Mouse (Mus musculus): Measurements from ENCODE around the gene Vps8. TPM values are rescaled to one million over a fixed set of nuclear protein-coding genes. Genes with fewer than 3 reads are reported as not detected.

The Vps8 gene
- polyA plus RNA-seq, 2 experiments from 2014 or later = 11.7 to 21.9 TPM

GRCm38 (mm10) chr16:21553506-21553905, 130.6 kb downstream of the Vps8 start:
- no peak for ATAC-seq

- no peak for ATAC-seq
These were observed 139.8 kb downstream of the Vps8 start for GRCm38 (mm10) chr16:21562625-21563300.

DNA sequence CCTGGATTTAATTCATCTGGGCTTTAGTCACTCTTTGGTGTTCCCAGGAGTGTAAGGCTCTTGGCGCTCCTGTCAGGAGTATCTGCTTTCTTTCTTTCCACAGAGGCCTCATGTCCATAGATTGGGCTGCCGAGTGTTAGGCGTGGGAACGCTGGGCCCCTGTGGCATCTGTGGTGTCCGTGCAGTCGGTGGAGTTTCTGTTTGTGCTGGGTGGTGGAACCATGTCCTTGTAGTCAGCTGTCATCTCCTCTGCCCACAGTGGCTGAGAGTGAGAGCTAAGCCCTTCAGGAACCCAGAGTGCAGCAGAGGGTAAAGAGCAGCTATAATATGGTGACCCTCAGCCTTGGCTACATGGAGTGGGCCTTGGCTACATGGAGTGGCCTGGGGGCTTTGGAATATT, 140.4 kb downstream of the Vps8 start:
- no peak for ATAC-seq

- no peak for ATAC-seq
These were observed 144.2 kb downstream of the Vps8 start for GRCm38 (mm10) chr16:21567093-21567492.

DNA sequence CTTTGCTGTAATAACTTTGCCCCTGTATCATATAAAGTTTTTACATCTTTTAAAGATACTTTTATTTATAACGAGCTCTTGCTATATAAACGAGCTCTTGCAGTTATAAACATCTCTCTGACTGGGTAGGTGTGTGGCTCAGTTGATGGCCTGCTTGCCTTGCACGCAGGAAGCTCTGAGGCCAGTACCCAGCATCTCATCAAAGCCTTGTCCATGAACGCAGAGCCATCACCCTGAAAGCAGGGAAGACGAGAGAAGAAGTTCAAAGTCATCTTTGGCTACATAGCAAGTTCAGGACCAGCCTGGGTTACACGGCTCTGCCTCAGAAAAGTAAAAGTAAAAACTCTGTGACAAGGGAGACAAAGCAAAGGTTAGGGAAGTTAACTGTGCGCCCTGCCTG, 147.0 kb downstream of the Vps8 start:
- ATAC-seq = no peak

GRCm38 (mm10) chr16:21570786-21571185, 147.9 kb downstream of the Vps8 start:
- no peak for ATAC-seq

DNA sequence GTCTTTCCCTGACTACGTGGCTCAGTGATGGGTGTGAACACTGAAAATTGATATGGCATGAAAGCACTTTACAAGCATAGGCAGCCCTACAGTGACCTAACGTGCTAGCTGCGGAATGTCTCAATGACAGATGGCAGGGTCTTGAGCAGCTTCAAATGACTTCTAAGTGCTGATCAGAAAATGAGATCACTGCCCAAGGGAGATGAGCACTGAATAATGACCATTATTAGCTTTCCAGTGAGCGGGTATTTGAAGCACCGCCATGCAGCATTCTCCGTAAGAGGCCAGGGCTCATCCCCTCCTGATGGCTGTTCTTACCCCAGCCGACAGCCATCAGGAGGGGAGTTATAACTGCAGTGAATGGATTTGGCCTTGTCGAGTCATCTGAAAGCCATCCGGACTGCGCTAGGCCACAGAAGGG, 153.1 kb downstream of the Vps8 start:
- no peak for ATAC-seq

DNA sequence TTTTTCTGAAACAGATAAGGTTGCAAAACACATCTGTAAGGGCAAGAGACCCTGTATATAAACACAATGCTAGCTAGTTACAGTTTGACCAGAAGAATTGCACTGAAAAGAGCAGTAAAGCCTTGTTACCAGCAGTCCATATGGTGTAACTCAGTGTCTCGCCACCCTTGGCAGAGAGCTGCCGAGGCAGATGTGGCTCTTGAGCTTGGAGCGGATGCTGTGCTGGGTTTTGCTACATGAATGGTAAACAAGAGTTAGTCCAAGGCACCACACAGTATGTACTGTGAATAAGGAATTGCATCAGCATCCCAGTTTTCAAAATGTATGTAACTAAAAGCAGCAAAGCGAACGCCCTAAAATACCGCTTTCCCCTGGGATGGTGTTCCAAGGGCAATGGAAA, 166.2 kb downstream of the Vps8 start:
- no peak for ATAC-seq

- ATAC-seq = peak; percentile 96
These were observed 167.9 kb downstream of the Vps8 start for GRCm38 (mm10) chr16:21590806-21591205.

DNA sequence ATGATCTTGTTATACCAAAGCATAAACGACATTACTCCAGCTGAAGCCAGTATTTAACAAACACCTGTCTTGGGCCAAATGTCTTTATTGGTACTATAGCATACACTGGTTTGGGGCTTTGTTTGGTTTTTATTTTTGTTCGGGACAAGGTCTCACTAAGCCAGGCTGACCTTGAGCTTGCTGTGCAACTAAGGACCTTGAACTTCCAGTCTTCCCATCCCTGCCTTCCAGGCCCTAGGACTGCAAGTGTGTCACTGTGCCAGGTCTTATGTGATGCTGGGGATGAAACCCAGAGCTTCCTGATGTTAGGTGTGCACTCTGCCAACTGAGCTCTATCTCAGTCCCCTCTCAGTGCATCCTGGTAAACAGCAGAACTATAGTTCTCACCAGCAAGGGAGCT, 168.6 kb downstream of the Vps8 start:
- no peak for ATAC-seq

GRCm38 (mm10) chr16:21595539-21595938, 172.6 kb downstream of the Vps8 start:
- no peak for ATAC-seq

- no peak for ATAC-seq
These were observed 181.4 kb downstream of the Vps8 start for GRCm38 (mm10) chr16:21604354-21604753.

DNA sequence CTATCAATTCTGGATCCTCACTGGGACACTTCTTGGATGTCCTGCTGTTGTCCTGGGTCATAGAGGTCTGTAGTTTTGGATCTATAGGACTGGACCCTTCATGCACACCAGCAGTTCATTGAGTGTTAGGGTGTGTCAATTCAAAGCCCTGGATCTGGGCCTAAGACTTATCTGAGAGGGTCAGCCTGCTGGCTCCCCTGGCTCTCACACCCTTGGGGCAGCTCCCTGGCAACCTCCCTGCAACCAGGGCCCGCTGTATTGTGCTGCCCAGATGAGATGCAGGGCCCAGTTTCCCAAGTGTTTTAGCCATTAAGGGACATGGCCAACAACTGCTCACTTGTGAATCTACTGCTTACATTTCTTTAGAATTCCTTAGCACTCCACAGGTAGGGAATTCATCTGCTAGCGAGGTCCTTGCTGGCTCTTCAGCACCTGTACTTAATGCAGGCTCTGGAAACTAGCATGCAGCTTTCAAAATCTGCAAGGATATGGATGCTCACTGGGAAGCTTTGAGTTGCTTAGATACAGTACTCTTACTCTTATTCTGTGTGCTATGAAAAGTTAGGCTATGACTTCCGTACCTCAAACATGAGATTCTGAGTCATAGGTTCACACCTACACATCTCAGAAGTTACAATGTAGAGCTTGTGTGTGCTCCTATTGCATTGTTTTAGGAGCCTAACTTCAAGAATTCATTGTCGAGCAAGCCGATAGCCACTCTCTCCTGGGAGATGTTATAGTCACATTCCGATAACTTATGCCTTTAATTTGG, 183.5 kb downstream of the Vps8 start:
- ATAC-seq = no peak

DNA sequence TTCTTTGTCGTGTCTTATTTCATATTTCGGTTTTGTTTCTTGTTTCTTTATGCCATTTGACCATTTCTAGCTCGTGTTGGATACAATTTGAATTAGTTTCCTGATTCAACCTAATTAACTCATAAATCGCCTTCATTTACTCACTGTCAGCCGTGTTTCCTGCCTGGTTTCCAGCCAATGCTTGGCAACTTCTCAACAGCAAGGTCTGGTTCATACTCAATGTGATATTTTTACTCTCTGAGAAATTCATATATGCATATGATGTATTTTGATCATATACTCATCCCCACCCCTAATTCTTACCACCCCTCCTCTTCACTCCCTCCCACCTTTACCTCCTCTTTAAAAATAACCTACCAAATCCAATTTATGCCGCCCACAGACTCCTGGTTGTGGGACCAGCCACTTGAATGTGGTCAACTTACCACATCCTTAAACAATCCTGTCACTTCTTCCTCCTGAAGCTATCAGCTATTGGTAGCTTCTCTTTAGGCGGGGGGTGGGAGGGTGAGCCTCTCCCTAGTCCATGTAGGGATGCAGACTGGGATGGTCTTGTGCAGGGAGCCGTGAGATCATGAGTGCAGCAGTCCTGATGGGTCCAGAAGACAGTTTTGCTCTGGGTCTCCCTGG, 184.2 kb downstream of the Vps8 start:
- no peak for ATAC-seq

GRCm38 (mm10) chr16:21607651-21608040, 184.7 kb downstream of the Vps8 start:
- ATAC-seq = no peak

GRCm38 (mm10) chr16:21608176-21608865, 185.4 kb downstream of the Vps8 start:
- no peak for ATAC-seq

GRCm38 (mm10) chr16:21610473-21610872, 187.6 kb downstream of the Vps8 start:
- ATAC-seq = no peak

DNA sequence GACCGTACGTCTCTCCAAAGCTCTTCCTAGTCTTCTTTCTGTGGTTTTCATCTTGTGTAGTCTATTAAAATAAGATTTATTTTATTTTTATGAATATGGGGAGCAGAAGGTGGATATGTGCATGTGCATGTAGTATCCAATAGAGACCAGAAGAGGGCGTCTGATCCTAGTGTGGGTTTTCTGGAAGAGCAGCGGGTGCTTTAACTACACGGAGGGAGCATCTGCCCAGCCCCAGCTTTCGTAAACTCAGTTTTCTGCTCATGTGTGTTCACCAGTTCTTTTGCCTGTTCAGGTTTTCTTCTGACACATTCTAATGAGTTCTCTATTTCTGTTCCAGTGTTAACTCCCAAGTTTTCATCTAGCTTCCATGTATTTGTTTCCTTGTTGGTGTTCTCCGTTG, 192.9 kb downstream of the Vps8 start:
- no peak for ATAC-seq

DNA sequence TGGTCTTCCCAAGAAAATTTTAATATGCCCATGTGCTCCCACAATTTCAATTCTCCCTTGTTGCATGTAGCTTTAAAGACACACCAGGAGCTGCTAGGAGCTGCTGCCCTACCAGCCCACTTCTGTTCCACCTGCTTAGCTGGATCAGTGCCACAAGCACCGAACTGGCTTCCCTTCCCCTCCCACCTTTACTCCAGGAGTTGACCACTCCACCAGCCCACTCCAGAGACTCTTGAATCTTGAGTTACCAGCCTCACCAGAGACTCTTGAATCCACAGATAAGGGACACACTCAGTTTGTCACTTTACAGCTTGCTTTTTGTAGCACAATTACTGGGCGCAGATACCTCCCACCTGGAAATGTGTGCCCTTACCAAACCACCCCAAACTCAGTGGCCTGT, 197.7 kb downstream of the Vps8 start:
- ATAC-seq = no peak

- ATAC-seq = no peak
These were observed 203.1 kb downstream of the Vps8 start for GRCm38 (mm10) chr16:21625784-21626634.

GRCm38 (mm10) chr16:21627248-21627647, 204.3 kb downstream of the Vps8 start:
- ATAC-seq = no peak

- ATAC-seq = no peak
These were observed 205.2 kb downstream of the Vps8 start for GRCm38 (mm10) chr16:21628061-21628591.
